Mouse (Mus musculus) liver, postnatal 0 days (tissue): Measurements from ENCODE around the gene Sec61a1.

ENCODE experiments used
- CTCF ChIP-seq: sonication (generic); IDR thresholded peaks from 2 replicates; pipeline ENCODE4 v1.5.1; 2016; ENCODE audit warnings: antibody characterized with exemption, low read depth
- EP300 ChIP-seq: IDR thresholded peaks from 2 replicates; pipeline ENCODE4 v1.6.1; 2016; ENCODE audit warnings: antibody characterized with exemption, low read depth, mild to moderate bottlenecking

DNA sequence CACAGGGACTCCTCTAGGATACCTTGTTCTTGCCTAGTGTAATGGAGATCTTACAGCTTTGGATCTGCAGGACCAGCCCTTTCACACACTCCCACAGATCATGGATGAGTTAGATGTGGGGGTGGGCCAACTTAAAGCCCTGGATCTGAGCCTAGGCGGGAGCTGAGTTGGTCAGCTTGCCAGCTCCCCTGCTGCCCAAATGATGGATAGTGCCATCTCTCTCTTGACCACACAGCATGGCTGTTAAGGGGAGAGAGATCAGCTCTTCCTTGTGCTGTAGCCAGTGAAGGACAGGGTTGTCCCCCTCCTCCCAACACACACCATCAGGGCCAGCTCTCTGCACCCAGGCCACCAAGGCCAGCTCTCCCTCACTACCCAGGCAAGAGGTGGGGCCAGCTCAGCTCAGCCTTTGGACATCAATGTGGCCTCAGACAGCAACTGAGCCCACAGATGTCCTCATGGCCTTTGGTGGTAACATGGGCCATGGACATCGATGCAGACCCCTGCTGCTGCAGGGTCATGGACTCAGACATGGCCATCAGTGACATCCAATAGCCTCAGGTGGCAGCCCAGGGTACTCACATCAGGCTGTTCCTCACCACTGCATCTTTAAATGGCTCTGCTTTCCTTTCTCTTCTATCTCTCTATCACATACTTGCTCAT is 21.5 kb upstream of the Sec61a1 start:
- TF ChIP-seq CTCF (no peak), EP300 (no peak)
